Mouse (Mus musculus) urinary bladder, postnatal 10 days (tissue): Measurements from ENCODE around the gene Mdfi.

Source experiments
- DNase-seq: peaks from one replicate; pipeline ENCODE4 v3.0.0; 2022; ENCODE audit warnings: low spot score

Gene Mdfi

DNA sequence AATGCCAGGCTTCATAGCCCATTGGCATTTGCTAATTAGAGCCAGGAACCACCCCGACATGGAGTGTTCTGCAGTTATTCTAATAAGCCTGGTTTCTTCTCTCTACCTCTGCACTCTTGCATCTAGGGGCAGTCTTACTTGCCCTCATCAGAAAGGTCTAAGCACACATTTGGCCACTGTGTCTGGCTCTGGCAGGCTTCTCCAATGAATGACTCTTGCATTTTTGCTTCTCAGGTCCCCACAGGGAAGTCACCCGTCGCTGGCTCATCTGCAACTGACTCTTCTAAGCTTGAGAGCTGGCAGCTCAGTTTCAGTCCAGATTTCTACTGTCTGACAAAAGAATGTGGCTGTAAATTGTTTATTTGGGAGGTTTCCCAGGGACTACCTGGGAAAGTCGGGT, 68.5 kb downstream of the Mdfi start:
- no peak for DNase-seq
